Mouse (Mus musculus): ENCODE results near the gene Serac1. TPM values are rescaled to one million over a fixed set of nuclear protein-coding genes. Genes with fewer than 3 reads are reported as not detected.

Gene Serac1
- polyA plus RNA-seq, 1 experiment from 2014 or later, result 1.4 TPM

DNA sequence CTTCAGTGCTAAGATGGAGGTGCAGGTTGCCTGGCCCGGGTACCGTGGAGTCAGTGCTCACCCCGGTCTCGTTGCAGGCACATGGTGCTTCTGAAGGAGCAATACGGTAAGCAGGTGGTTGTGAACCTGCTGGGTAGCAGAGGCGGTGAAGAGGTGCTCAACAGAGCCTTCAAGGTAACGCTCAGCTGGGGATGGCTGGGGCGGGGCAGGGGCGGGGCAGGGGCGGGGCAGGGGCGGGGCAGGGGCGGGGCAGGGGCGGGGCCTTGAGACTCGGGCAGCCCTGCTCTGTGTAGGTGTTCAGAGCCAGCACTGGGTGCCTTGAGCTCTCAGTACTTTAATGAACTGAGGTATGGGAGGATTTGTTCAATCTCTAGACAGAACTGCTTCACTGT is 74.3 kb downstream of the Serac1 start:
- peak overlapping the region; percentile 24; the same call in 1 of the 2 replicates for H3K4me2 ChIP-seq
- no peak overlapping the region for H3K9ac ChIP-seq
- peak; percentile 80 for ATAC-seq (ENCODE audit: low read depth)
- peaks cover 3% of the 10 kb centered on the region; the same call in 1 of the 2 replicates for H3K36me3 ChIP-seq
- no peak overlapping the region for H3K4me3 ChIP-seq (replicated peaks)
- no peak overlapping the region for H3K27ac ChIP-seq
- H3K27me3 ChIP-seq, result no peaks in the 10 kb centered on the region
- peaks cover 30% of the 10 kb centered on the region for H3K4me1 ChIP-seq (replicated peaks)
- no peak for DNase-seq
- 15% methylated on average over 11 of the region's 14 CpGs for WGBS (ENCODE audit: insufficient replicate concordance)
- no peaks in the 10 kb centered on the region for H3K9me3 ChIP-seq (replicated peaks)

DNA sequence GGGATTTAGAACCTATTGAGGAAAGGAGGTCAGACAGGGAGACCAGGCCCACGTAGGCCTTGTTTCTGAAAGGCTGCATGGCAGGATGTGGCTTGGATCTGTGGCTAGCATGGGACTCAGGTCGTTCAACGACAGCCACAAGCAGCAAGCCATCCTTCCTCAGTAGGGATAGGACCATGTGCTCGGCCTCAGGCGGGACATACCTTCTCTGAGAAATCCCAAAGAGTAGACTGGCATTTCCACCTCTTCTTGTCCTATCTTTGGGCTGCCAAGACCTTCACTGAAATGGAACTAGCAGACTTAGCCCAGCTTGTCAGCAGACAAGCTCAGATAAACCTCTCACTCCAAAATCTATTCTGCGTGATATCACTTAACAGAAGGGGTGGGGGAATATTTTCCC is 75.9 kb downstream of the Serac1 start:
- Histone ChIP-seq H3K27me3 (no peaks in the 10 kb centered on the region), H3K27ac (no peak overlapping the region), H3K9ac (no peak overlapping the region), H3K9me3 (replicated peaks) (no peaks in the 10 kb centered on the region), H3K4me2 (no peak overlapping the region), H3K36me3 (no peaks in the 10 kb centered on the region; the same call in 1 of the 2 replicates), H3K4me1 (replicated peaks) (peaks cover 27% of the 10 kb centered on the region), H3K4me3 (replicated peaks) (no peak overlapping the region)
- ATAC-seq (ENCODE audit: low read depth) (no peak), DNase-seq (no peak)
- 33% methylated on average over 6 of the region's 6 CpGs for WGBS (ENCODE audit: insufficient replicate concordance)

DNA sequence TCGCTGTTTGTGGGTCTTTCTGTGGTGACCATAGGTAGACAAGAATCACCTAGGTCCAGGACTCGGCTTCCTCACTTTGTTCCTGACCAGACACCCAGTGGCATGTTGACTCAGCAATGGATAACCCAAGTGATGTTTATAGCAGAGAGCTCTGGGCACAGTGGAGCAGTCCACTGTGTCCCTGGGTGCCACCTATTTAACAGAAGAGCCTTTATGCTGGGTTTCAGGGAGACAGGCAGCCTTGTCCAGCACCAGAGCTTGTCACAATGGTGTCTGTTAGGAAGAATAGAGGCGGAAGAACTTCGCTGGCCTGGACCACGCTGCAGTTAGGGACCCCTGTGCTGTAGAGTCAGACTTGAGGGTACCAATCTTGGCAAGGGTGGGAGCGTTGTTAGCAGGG is 77.0 kb downstream of the Serac1 start:
- 71% methylated on average over 6 of the region's 6 CpGs for WGBS (ENCODE audit: insufficient replicate concordance)
- ATAC-seq (ENCODE audit: low read depth), result no peak
- no peak for DNase-seq

DNA sequence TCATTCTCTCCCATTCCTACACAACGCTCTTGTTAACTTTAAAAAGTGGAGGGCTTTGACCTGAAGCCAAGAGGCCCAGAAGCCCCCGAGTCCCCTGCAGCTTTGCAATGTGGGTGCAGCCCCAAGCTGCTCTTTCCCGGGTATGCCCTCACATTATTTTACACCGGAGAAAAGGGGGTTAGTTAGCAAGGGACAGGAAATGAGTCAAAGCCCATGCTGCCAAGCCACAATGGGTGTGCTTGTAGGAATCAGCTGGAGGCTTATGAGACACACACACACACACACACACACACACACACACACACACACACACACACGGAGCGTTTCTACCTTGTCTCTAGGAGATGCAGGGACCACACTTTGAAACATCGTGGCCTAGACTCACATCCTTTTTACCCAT is 77.7 kb downstream of the Serac1 start:
- DNase-seq, result no peak
- H3K4me3 ChIP-seq (replicated peaks), result no peak overlapping the region
- WGBS (ENCODE audit: insufficient replicate concordance), result 43% methylated on average over 7 of the region's 7 CpGs
- no peaks in the 10 kb centered on the region for H3K27me3 ChIP-seq
- H3K9me3 ChIP-seq (replicated peaks), result no peaks in the 10 kb centered on the region
- H3K36me3 ChIP-seq, result no peaks in the 10 kb centered on the region; the same call in 1 of the 2 replicates
- H3K4me2 ChIP-seq, result no peak overlapping the region
- H3K4me1 ChIP-seq (replicated peaks), result peaks cover 21% of the 10 kb centered on the region
- H3K27ac ChIP-seq, result no peak overlapping the region
- H3K9ac ChIP-seq, result no peak overlapping the region
- ATAC-seq (ENCODE audit: low read depth), result no peak

More for the DNA sequence above, 77.0 kb downstream of the Serac1 start:
- H3K4me2 ChIP-seq, result no peak overlapping the region
- H3K27me3 ChIP-seq, result no peaks in the 10 kb centered on the region
- peaks cover 19% of the 10 kb centered on the region for H3K4me1 ChIP-seq (replicated peaks)
- no peaks in the 10 kb centered on the region; the same call in 1 of the 2 replicates for H3K36me3 ChIP-seq
- no peaks in the 10 kb centered on the region for H3K9me3 ChIP-seq (replicated peaks)
- no peak overlapping the region for H3K27ac ChIP-seq
- no peak overlapping the region for H3K4me3 ChIP-seq (replicated peaks)
- no peak overlapping the region for H3K9ac ChIP-seq

DNA sequence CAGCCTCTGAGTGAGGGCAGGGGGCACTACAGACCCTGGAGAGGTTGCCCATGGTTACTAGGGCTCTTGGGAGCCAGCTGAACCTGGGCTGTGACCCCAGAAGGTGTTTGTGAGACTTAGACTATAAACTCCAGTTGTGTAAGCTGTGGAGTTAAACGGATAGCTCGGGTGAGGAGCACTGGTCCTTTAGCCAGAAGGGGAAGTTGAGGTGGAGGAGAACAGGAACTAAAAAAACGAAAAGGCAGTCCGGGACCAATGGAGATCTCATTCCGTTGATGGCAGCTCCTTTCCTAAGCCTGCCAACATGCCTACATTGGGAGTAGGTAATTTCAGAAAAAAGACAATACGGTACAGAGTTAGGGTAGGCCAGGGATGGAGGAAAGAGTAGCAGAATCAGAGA is 78.2 kb downstream of the Serac1 start:
- no peak overlapping the region for H3K4me3 ChIP-seq (replicated peaks)
- no peak overlapping the region for H3K4me2 ChIP-seq
- DNase-seq, result no peak
- H3K27ac ChIP-seq, result no peak overlapping the region
- no peaks in the 10 kb centered on the region; the same call in 1 of the 2 replicates for H3K36me3 ChIP-seq
- H3K4me1 ChIP-seq (replicated peaks), result peaks cover 19% of the 10 kb centered on the region
- H3K9ac ChIP-seq, result no peak overlapping the region
- no peak for ATAC-seq (ENCODE audit: low read depth)
- H3K27me3 ChIP-seq, result no peaks in the 10 kb centered on the region
- 18% methylated on average over 6 of the region's 6 CpGs for WGBS (ENCODE audit: insufficient replicate concordance)
- H3K9me3 ChIP-seq (replicated peaks), result no peaks in the 10 kb centered on the region

DNA sequence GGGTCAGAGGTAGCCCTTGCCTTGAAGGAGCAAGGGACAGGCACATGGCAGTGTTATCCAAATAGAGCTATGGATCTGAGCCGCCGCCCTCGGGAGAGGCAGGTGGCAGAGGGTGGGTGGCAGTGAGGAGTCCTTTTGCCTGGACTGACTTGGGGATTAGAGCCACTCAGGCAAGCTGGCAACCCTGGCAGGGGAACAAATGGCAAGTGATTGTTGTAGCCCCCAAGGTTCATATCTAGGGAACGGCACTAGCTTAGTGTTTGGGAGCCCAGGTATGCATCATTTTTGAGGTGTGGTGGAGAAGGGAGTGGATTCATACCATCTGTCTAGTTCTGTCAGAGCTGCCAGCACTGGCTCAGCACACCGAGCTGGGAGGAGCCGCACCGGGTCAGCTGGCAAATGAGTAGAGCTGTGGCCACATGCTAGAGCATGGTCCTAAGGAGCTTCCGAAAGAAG is 78.6 kb downstream of the Serac1 start:
- no peak for DNase-seq

DNA sequence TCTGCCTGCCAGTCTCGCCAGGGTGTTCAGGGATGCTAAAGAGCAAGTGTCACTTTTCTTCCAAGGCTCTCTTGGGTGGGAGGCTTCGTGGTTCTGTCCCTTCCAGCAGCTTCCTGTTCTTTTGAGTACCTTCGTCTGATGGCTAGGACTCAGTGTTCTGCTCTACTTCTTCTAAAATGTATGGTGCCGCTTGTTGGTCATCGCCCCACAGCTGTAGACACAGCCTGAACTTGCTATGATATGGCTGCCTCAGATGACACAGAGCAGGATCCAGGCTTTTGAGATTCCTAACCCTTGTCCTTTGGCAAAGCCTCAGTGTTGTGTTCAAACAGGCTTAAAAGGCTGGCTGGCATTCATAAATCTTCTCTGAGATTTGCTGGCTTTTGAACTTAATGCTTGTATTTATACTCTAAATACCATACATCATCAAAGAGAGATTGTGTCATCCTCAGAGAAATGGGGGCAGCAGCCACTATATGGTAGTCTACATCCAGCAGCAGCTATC is 80.5 kb downstream of the Serac1 start:
- no peaks in the 10 kb centered on the region for H3K27me3 ChIP-seq
- 54% methylated on average over 5 of the region's 5 CpGs for WGBS (ENCODE audit: insufficient replicate concordance)
- no peak overlapping the region for H3K4me2 ChIP-seq
- H3K4me1 ChIP-seq (replicated peaks), result 0 out of 2 replicates have a peak, but pooled peaks cover 4% of the 10 kb centered on the region
- no peaks in the 10 kb centered on the region; the same call in 1 of the 2 replicates for H3K36me3 ChIP-seq
- H3K27ac ChIP-seq, result no peak overlapping the region
- H3K9me3 ChIP-seq (replicated peaks), result no peaks in the 10 kb centered on the region
- H3K9ac ChIP-seq, result no peak overlapping the region
- DNase-seq, result no peak
- H3K4me3 ChIP-seq (replicated peaks), result no peak overlapping the region
- ATAC-seq (ENCODE audit: low read depth), result no peak

More for the DNA sequence above, 78.6 kb downstream of the Serac1 start:
- ATAC-seq (ENCODE audit: low read depth), result no peak
- Histone ChIP-seq H3K27me3 (no peaks in the 10 kb centered on the region), H3K4me1 (replicated peaks) (peaks cover 14% of the 10 kb centered on the region), H3K36me3 (no peaks in the 10 kb centered on the region; the same call in 1 of the 2 replicates), H3K9me3 (replicated peaks) (no peaks in the 10 kb centered on the region), H3K4me3 (replicated peaks) (no peak overlapping the region), H3K9ac (no peak overlapping the region), H3K4me2 (no peak overlapping the region), H3K27ac (no peak overlapping the region)
- 75% methylated on average over 8 of the region's 8 CpGs for WGBS (ENCODE audit: insufficient replicate concordance)

DNA sequence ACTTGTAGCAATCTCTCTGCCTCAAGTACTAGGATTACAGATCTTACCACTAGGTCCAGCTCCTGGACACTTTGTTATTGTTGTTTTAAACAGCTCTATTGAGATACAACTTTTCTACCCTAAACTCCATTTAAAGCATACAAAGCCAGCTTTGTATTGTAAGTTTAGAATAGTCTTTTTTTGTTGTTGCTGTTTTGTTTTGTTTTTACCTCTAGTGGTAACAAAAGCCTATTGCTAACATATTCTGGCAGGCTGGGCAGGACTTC is 81.4 kb downstream of the Serac1 start:
- Histone ChIP-seq H3K36me3 (no peaks in the 10 kb centered on the region; the same call in 1 of the 2 replicates), H3K4me2 (no peak overlapping the region), H3K9me3 (replicated peaks) (no peaks in the 10 kb centered on the region), H3K4me3 (replicated peaks) (no peak overlapping the region), H3K27ac (no peak overlapping the region), H3K9ac (no peak overlapping the region), H3K27me3 (no peaks in the 10 kb centered on the region), H3K4me1 (replicated peaks) (0 out of 2 replicates have a peak, but pooled peaks cover 4% of the 10 kb centered on the region)
- no peak for ATAC-seq (ENCODE audit: low read depth)
- no peak for DNase-seq

DNA sequence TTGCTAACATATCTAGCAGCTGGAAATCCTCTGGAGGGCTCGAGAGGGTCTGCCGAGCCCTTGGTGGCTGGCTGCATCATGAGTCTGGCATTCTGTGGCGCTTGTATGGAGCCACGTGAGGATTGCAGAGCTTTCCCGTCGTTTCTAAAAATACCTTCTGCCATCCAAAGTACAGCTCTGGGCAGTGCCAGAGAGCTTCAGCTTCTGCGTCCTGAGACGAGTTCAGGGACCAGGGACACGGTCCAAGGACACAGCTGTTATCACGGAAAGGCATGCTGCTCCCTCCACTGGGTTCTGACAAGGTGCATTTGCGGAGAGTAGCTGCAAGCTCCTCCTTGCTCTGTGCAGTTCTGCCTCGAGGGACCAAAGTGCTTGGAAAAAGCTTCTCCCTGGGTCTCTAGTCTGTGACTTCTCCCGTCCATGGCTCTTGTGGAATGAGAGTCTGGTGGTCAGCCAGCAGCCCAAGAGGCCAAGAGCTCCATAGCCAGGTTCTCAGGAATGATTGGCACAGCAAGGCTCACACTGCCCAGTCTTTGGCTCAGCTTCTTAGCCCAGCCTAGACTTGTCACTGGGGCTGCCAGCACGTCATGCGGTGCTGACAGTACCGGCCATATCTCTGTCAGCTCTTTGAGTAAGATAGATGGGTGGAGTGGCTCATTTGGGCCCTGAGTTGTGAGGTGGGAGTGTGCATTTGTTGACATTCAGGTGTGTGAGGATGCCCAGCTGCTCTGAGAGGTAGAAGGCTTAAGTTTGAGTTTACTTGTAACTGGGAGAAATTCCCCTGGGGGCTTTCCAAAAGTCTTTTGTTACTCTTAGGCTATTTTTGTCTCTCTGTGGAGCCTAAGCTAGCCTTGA is 81.9 kb downstream of the Serac1 start:
- H3K9ac ChIP-seq, result no peak overlapping the region
- H3K36me3 ChIP-seq, result no peaks in the 10 kb centered on the region
- WGBS (ENCODE audit: insufficient replicate concordance), result 61% methylated on average over 16 of the region's 16 CpGs
- no peaks in the 10 kb centered on the region for H3K9me3 ChIP-seq (replicated peaks)
- no peak overlapping the region for H3K4me2 ChIP-seq
- no peak overlapping the region for H3K27ac ChIP-seq
- no peak for ATAC-seq (ENCODE audit: low read depth)
- H3K4me1 ChIP-seq (replicated peaks), result 0 out of 2 replicates have a peak, but pooled peaks cover 4% of the 10 kb centered on the region
- no peak for DNase-seq
- H3K27me3 ChIP-seq, result no peaks in the 10 kb centered on the region
- H3K4me3 ChIP-seq (replicated peaks), result no peak overlapping the region

DNA sequence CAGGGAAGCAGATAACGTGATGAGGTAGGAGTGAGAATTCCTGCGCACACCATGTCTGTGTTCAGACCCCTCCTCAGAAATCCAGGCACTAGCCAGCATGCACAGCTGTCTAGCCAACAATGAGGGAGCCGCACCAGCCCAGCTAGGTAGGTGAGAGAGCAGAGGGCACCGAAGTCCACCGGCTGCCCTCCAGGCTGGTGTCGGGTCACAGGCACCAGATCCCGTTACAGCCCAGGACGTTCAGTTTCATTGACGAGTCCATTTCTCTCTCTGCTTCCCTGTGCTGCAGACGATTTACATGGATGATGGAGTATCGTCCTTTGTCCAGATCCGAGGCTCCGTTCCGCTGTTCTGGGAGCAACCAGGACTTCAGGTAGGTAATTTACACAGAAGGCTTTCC is 83.0 kb downstream of the Serac1 start:
- no peak overlapping the region for H3K9ac ChIP-seq
- H3K4me2 ChIP-seq, result no peak overlapping the region
- WGBS (ENCODE audit: insufficient replicate concordance), result 79% methylated on average over 14 of the region's 14 CpGs
- no peak for ATAC-seq (ENCODE audit: low read depth)
- no peaks in the 10 kb centered on the region for H3K36me3 ChIP-seq
- H3K9me3 ChIP-seq (replicated peaks), result no peaks in the 10 kb centered on the region
- no peak overlapping the region for H3K4me3 ChIP-seq (replicated peaks)
- H3K27ac ChIP-seq, result no peak overlapping the region
- no peaks in the 10 kb centered on the region for H3K27me3 ChIP-seq
- no peak for DNase-seq
- H3K4me1 ChIP-seq (replicated peaks), result 0 out of 2 replicates have a peak, but pooled peaks cover 4% of the 10 kb centered on the region

DNA sequence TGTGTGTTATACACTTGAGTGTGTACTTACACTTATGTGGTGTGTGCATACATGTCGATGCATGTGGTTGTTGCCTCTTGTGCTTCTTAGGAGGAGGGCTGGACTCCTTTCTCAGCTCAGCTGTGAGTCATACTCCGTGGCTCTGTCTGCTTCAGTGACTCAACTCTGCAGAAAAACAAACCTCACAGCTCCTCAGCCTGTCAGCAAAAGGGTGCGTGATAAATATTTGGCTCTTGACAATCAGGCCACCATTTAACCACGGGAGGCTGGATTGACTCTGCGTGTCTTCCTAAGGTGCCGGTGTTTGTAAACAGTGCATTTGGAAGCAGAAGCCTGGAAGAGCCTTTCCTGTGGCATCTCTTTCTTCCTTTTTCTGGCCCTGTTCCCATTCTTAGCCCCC is 84.9 kb downstream of the Serac1 start:
- Histone ChIP-seq H3K4me2 (no peak overlapping the region), H3K4me3 (replicated peaks) (no peak overlapping the region), H3K27me3 (no peaks in the 10 kb centered on the region), H3K9me3 (replicated peaks) (no peaks in the 10 kb centered on the region), H3K4me1 (replicated peaks) (0 out of 2 replicates have a peak, but pooled peaks cover 4% of the 10 kb centered on the region), H3K27ac (no peak overlapping the region), H3K36me3 (no peaks in the 10 kb centered on the region), H3K9ac (no peak overlapping the region)
- ATAC-seq (ENCODE audit: low read depth) (no peak), DNase-seq (no peak)
- 65% methylated on average over 6 of the region's 6 CpGs for WGBS (ENCODE audit: insufficient replicate concordance)

All from liver, embryonic 13.5 days (tissue).